Mouse (Mus musculus): Measurements from ENCODE around the gene Gm42421. TPM values are rescaled to one million over a fixed set of nuclear protein-coding genes. Genes with fewer than 3 reads are reported as not detected.

Gene Gm42421
- polyA plus RNA-seq (2012; rRNA removed): 2.6 and 2.9 TPM in 2 replicates

DNA sequence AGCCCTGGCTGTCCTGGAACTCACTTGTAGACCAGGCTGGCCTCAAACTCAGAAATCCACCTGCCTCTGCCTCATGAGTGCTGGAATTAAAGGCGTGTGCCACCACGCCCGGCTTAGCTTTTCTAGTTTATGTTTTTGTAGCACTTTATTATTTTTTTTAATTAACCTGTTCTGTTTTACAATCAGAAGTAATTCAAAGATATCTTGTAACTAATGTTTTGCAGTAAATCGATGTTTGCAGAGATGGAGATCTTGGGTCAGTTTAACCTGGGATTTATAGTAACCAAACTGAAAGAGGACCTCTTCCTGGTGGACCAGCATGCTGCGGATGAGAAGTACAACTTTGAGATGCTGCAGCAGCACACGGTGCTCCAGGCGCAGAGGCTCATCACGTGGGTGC lies at the start of gene Gm42421:
Gene Gm42421 (plus strand): TSS at position 301 of the 400 bp plus-strand sequence.
- no peak for DNase-seq (ENCODE audit: extremely low spot score in 1 of 2, low spot score in 1 of 2)

- DNase-seq (ENCODE audit: extremely low spot score in 1 of 2, low spot score in 1 of 2): no peak
These were observed 42.7 kb upstream of the Gm42421 start for GRCm38 (mm10) chr5:143885274-143885673.

DNA sequence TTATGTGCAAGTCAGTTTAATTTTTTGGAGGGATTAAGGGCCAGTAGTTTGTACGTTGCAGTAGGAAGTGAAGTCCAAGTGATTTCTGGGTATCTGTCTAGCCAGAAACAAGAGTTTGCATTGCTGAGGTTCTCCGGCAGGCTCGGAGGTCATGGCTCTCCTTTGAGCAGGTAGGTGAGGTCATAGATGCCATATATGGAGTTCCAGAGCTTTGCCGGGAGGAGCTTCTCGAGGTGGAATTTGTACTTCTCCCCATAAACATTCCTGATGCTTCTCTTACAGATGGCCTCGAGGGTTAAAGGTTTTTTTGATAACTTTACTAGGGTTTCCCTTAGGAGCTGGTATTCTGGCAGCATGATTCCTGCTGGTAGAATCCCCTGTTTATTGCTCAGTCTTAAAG lies 37.2 kb upstream of the Gm42421 start:
- DNase-seq (ENCODE audit: extremely low spot score in 1 of 2, low spot score in 1 of 2): no peak

GRCm38 (mm10) chr5:143892255-143892886 lies 35.6 kb upstream of the Gm42421 start:
- DNase-seq (ENCODE audit: extremely low spot score in 1 of 2, low spot score in 1 of 2): peak in 1 of 2 experiments; percentile 34

DNA sequence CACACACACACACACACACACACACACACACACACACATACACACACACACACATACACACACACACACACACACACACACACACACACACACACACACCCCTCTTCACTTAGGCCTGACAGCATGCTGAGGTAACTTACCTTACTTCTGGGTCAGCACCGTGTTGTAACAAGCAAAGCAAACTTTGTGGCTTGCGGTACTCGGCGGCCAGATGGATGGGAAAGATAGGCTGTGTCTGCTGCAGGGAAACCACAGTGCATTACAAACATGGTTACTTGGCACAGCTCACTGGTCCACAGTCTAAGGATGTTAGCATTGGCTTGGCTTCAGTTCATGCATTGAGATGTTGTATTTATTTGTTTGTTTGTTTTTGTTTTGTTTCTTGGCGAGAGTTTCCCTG lies 34.6 kb upstream of the Gm42421 start:
- no peak for DNase-seq (ENCODE audit: extremely low spot score in 1 of 2, low spot score in 1 of 2)

DNA sequence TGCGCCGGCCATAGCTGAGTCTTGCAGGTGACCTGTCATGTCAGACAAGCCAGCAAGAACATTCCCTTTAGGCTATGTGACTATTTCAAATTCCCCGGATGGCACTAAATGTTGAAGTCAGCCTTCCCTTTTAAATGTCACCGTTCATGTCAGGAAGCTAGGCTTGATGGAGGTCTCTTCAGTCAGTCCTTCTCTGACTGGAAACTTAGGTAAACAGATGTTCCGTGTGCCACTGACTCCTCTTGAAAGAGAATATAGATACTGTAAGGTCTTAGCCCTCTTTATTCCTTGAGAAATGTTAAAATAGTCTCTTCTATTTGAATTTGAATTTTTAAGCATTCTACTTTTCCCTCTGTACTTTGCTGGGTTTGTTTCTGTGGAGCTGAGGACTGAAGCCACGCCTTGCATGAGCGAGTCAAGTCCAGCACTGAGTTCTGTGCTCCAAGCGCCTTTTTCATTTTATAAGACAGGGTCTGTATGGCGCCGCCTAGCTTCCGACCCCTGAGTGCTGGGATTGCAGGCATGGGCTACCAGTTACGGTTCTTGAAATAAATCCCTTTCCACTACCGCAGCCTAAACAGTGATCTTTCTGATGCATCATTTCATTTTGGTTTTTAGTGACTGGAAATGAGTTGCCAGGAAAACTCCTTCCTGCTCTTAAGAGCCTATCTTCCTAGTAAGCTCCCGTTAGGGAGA lies 30.2 kb upstream of the Gm42421 start, which contains the start of gene Ankrd61:
Gene Ankrd61 (minus strand): TSS at position 51 of the 696 bp plus-strand sequence.
- DNase-seq (ENCODE audit: extremely low spot score in 1 of 2, low spot score in 1 of 2): no peak

DNA sequence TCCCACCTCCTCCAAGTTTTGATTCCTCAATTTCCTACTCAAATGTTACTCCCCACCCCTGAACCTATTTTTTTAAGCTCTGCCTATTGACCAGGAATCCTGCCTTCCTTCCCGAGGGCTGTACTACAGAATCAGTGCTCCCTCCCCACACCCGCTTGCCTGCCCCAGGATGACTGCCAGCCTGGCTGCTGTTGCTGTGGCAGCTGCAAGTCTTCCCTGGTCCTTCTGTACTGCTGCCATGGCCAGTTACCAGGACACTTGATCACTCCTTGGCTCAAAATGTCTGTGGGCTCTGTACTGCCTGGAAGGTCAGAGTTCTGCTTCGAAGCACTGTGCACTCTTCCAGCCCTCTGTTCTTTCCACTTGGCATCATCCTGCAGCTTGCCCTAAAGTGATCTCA lies 25.9 kb upstream of the Gm42421 start:
- peak in 1 of 2 experiments; percentile 23 for DNase-seq (ENCODE audit: extremely low spot score in 1 of 2, low spot score in 1 of 2)

- no peak for DNase-seq (ENCODE audit: extremely low spot score in 1 of 2, low spot score in 1 of 2)
These were observed 24.2 kb upstream of the Gm42421 start for GRCm38 (mm10) chr5:143903813-143904212.

DNA sequence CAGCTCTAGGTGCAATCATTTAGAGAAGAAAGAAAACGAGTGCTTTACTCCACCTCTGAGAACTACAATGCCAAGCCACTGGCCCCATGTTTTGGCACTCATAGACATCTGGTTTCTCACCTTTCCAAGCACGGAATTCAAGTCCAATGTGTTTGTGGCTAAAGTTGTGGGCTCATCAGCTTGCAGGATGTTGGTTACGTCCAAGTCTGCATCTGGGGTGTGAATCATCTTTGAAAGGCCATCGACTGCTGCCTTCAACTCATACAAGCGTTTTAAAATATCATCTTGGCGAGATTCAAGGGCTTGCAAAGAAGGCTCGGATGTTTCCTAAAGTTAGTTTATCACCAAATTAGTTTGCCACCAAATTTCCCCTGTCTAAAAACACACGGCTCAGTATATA lies 21.5 kb upstream of the Gm42421 start:
- peak in 1 of 2 experiments; percentile 20 for DNase-seq (ENCODE audit: extremely low spot score in 1 of 2, low spot score in 1 of 2)

DNA sequence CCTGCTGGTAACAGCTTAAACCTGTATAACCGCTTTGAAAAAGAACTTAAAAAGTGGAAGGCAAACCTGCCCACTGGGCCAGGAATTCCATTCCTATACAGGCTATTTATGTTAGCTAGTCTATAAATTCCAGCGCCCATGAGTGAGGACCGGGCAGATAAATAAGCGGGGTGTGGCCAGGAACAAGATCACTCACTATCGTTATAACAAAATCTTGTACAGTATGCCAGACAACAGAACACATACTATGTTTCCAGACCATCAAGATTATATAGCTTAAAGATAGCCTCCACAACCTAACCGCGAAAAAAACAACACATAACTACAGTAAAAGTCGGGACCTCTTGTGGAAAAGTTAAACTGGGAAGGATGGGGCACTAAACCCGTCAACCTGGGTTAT lies 19.0 kb upstream of the Gm42421 start:
- DNase-seq (ENCODE audit: extremely low spot score in 1 of 2, low spot score in 1 of 2): no peak

- peak; percentile 98 to 99 for DNase-seq (ENCODE audit: extremely low spot score in 1 of 2, low spot score in 1 of 2)
These were observed 18.3 kb upstream of the Gm42421 start, which contains the start of the genes Aimp2 and Pms2 for GRCm38 (mm10) chr5:143909417-143910400. Gene Aimp2, minus strand, starts transcription at chr5:143909847. Gene Pms2, plus strand, starts transcription at chr5:143909964.

DNA sequence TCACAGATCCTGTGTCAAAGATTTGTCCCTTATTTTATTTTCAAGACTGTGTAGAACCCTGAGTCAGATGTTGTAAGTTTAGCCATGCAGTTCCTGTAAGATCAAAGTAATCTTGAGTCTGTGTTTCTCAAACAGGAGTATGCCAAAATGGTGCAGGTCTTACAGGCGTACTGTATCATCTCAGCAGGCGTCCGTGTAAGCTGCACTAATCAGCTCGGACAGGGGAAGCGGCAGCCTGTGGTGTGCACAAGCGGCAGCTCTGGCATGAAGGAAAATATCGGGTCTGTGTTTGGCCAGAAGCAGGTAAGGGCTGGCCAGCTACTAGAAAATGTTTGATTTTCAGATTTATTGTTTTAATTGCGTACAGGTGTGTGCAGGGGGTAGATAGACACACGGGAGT lies 11.8 kb upstream of the Gm42421 start:
- no peak for DNase-seq (ENCODE audit: extremely low spot score in 1 of 2, low spot score in 1 of 2)

DNA sequence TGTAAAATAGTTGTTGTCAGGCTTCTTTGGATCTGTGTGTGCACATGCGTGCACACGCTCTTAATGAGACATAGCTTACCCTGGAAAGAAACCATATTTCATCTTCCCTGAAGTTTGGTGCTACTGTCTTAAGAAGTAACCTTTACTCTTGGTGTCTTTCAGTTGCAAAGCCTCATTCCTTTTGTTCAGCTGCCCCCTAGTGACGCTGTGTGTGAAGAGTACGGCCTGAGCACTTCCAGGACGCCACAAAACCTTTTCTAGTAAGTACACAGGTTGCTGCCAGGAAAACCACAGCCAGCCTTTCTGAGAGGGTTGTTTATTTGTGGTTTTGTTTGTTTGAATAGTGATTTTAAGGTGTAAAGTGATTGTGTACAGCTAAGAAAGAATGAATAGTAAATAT lies 10.6 kb upstream of the Gm42421 start:
- peak in 1 of 2 experiments; percentile 48 for DNase-seq (ENCODE audit: extremely low spot score in 1 of 2, low spot score in 1 of 2)

DNA sequence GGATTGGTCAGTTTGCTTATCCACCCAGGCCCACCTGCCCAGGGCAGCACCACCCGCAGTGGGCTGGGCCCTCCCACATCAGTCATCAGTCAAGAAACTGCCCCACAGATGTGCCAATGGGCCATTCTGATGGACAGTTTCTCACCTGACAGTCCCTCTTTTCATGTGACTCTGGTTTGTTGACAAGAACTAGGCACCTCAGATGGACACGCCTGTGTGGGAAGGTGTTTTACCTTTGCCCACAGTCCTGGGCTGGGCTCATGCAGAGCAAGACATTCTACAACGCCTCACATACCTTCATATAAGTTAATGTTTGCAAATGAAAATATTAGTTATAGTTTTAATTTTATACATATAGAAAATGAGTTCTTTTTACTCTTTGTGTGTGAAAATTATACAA lies 9.9 kb upstream of the Gm42421 start:
- no peak for DNase-seq (ENCODE audit: extremely low spot score in 1 of 2, low spot score in 1 of 2)

DNA sequence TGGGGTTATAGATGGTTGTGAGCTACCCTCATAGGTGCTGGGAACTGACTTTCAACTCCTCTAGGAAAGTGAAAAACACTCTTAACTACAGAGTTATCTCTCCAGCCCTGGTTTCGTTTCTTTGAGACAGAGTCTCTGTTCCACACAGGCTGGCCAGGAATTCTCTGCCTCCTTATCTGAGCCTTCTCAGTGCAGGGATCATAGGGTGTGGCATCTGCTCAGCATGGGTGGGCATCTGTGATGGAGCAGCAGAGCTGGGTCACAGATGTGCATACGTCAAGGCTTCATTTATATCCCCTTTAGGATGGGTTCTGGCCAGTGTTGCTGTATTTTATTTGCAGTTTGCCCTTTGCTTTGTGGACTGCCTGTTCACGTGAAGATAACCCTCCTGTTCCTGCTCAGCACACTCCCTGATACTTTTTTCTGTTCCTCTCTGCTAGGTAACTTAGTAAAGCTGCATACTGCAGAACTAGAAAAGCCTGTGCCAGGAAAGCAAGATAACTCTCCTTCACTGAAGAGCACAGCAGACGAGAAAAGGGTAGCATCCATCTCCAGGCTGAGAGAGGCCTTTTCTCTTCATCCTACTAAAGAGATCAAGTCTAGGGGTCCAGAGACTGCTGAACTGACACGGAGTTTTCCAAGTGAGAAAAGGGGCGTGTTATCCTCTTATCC lies 3.1 kb upstream of the Gm42421 start:
- no peak for DNase-seq (ENCODE audit: extremely low spot score in 1 of 2, low spot score in 1 of 2)

GRCm38 (mm10) chr5:143929291-143929690 lies 1.3 kb downstream of the Gm42421 start:
- no peak for DNase-seq (ENCODE audit: extremely low spot score in 1 of 2, low spot score in 1 of 2)

GRCm38 (mm10) chr5:143930656-143931055 lies 2.7 kb downstream of the Gm42421 start:
- no peak for DNase-seq (ENCODE audit: extremely low spot score in 1 of 2, low spot score in 1 of 2)

GRCm38 (mm10) chr5:143931863-143932580 lies 4.0 kb downstream of the Gm42421 start:
- no peak for DNase-seq (ENCODE audit: extremely low spot score in 1 of 2, low spot score in 1 of 2)

DNA sequence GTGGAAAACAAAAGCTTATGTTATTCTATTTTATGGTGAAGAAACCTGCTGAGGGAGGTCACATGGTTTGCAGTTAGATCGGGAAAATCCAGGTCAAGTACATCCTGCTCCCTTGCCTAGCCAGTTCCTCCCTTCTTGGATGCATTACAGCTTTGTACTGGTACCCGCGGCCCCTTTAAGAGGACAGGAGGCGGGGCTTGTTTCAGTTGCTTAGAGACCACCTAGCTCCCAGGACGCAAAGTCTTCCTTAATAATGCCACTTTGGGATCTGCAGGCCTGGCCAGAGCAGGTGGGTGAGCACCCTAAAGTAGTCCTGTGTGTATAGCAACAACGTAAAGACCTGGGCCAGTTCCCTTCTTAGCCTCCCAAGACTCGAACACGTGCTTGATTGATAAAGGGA lies 4.9 kb downstream of the Gm42421 start, which contains the start of gene Rsph10b:
Gene Rsph10b (plus strand): TSS at position 205 of the 400 bp plus-strand sequence.
- no peak for DNase-seq (ENCODE audit: extremely low spot score in 1 of 2, low spot score in 1 of 2)

- DNase-seq (ENCODE audit: extremely low spot score in 1 of 2, low spot score in 1 of 2): no peak
These were observed 5.4 kb downstream of the Gm42421 start for GRCm38 (mm10) chr5:143933414-143933813.
